ENCODE assay signal across 18 mouse cellular contexts in the genomic region with DNA sequence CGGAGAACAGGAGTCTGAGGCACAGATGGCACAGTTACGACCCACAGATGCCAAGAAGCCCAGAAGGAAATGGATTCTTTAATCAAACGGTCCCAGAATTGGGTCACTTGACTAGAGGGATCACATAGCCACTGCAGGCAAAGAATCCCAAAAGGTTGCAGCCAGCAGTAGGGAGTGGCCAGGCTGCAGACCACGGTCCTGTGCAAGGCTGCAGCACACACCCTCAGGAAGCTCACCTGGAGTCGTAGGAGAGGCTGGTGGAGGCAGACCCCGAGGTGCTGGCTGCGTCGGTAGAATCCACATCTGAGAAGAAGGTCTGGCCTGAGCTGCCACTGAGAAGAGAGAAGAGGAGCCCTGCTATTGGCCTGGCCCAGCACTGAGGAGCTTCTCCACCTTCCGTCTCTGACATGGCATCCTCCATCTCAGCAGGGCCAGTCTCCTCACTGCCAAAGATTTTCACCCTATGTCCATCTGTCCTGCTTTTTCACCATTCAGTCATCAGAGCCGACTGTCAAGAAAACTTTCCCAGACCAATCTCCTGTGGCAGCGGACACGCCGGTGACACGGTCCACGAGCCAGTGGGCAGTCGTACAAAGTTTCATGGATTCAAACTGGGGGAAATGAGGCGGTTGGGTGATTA. TPM values are rescaled to one million over a fixed set of nuclear protein-coding genes. Genes with fewer than 3 reads are reported as not detected.
DNase-seq lines count a peak whose midpoint lies in the region; TF ChIP-seq lines count a peak whose summit lies in the region.
"Had no signal": no experiment of that assay in that cellular context is flagged by ENCODE, and none has a peak within 500 bp of the region (broad histone marks: within the 10 kb centered on the region; RNA-seq: fewer than 3 reads in every experiment).

No protein-coding gene starts in this region.

- peaks cover 24% of the 10 kb centered on the region for H3K4me1 ChIP-seq in cerebellum, adult 2 months (ENCODE audit: control insufficient read depth, insufficient read depth, low read length)
- H3K4me1 ChIP-seq: embryonic facial prominence, embryonic 15.5 days; heart, embryonic 10.5 days; hindbrain, embryonic 12.5 days had no signal

- no peak overlapping the region for H3K4me3 ChIP-seq in cerebellum, adult 2 months (replicated peaks; ENCODE audit: insufficient read depth, low read depth, low read length)
- H3K4me3 ChIP-seq: embryonic facial prominence, embryonic 15.5 days; erythroblast, embryonic 14.5 days; forebrain, embryonic 10.5 days; gastrocnemius, adult 2 months; heart, embryonic 10.5 days; hindbrain, embryonic 12.5 days had no signal

- DNase-seq in heart, adult 11 months: peak; percentile 83
- no peak for DNase-seq in heart, adult 18-20 months
- peak; percentile 75 for DNase-seq in brain, adult 2 months (ENCODE audit: low read depth, low spot score)
- peak; percentile 52 to 67 for DNase-seq in cerebellum, adult 2 months
- DNase-seq in cerebellum, postnatal 14 days: peak; percentile 62 to 68
- no peak for DNase-seq in lung, postnatal 14 days
- DNase-seq in adrenal gland, adult 8-10 months: no peak
- DNase-seq: adrenal gland, adult 2 months; gastrocnemius, adult 2 months; gastrocnemius, postnatal 25 days had no signal

- no peak for TF ChIP-seq CTCF in cerebellum, adult 2 months (IDR thresholded peaks at IDR 0.05; ENCODE audit: borderline replicate concordance, insufficient read depth, low read depth, low read length)

- no peak for TF ChIP-seq POLR2A in cerebellum, adult 2 months (IDR thresholded peaks at IDR 0.05; ENCODE audit: borderline replicate concordance, insufficient read depth, low read length)

- H3K27ac ChIP-seq in cerebellum, adult 2 months (ENCODE audit: insufficient read depth, low read length): no peak overlapping the region
- H3K27ac ChIP-seq: embryonic facial prominence, embryonic 15.5 days; forebrain, embryonic 10.5 days; gastrocnemius, adult 2 months; heart, embryonic 10.5 days; hindbrain, embryonic 12.5 days; hindbrain, postnatal 0 days had no signal

- WGBS in cerebellum, adult 2 months: 13% methylated on average over 17 of the region's 17 CpGs

- no peaks in the 10 kb centered on the region for H3K27me3 ChIP-seq in cerebellum, adult 2 months (ENCODE audit: control insufficient read depth, insufficient read depth, low read length)
- H3K27me3 ChIP-seq: embryonic facial prominence, embryonic 15.5 days; hindbrain, embryonic 12.5 days had no signal

RNA-seq across cellular contexts. Expression of a gene that starts 16.9 kb away (rescaled TPM):
- under 1 TPM; 0.93 to 0.99 TPM for total RNA-seq in heart, adult 18-20 months (2021)
- polyA plus RNA-seq in cerebellum, adult 2 months (2012; rRNA removed): 1.7 and 2.2 TPM in 2 replicates
- 1 to 10 TPM; 2.4 to 4.5 (median 3.6) TPM for total RNA-seq in adrenal gland, adult 8-10 months (2022)

RNA-seq across cellular contexts. Expression of a gene that starts 22.2 kb away (rescaled TPM):
- total RNA-seq in heart, adult 18-20 months (2021): 10 to 100 TPM; 16.7 to 18.5 TPM
- polyA plus RNA-seq in cerebellum, adult 2 months (2012; rRNA removed): 47.9 and 52.9 TPM in 2 replicates
- 10 to 100 TPM; 42.6 to 49.8 (median 45.8) TPM for total RNA-seq in adrenal gland, adult 8-10 months (2022)

RNA-seq across cellular contexts. Expression of a gene that starts 22.7 kb away (rescaled TPM):
- total RNA-seq in heart, adult 18-20 months (2021): 1 to 10 TPM in 1 of 2 experiments, under 1 TPM in 1; 0.74 to 1.3 TPM
- 0.88 and 0.89 TPM in 2 replicates for polyA plus RNA-seq in cerebellum, adult 2 months (2012; rRNA removed)
- total RNA-seq in adrenal gland, adult 8-10 months (2022): 1 to 10 TPM in 1 of 4 experiments, under 1 TPM in 3; 0.41 to 1.4 (median 0.74) TPM
- total RNA-seq: common myeloid progenitor, adult 5-6 weeks; granulocyte monocyte progenitor cell, adult 5-6 weeks had no signal
- polyA plus RNA-seq: embryonic facial prominence, embryonic 15.5 days; erythroblast, embryonic 14.5 days had no signal

Comparison
In these comparisons a context has a peak if more than half of its experiments do, and no peak if none do; other contexts are left out.
1. DNase-seq: peak in heart, adult 11 months (single experiment), brain, adult 2 months (single experiment), cerebellum, adult 2 months (2 of 2) and cerebellum, postnatal 14 days (2 of 2); none in heart, adult 18-20 months (0 of 2), lung, postnatal 14 days (single experiment) and adrenal gland, adult 8-10 months (single experiment).